Mouse (Mus musculus) megakaryocyte, embryonic 14.5 days (primary cell): Measurements from ENCODE around the gene Ypel3.

Source experiments
- FLI1 ChIP-seq: IDR thresholded peaks from 2 replicates; pipeline ENCODE4 v1.6.1; 2012; ENCODE audit warnings: low read length, inconsistent platforms, mixed read lengths
- GATA1 ChIP-seq: IDR thresholded peaks from 3 replicates; pipeline ENCODE4 v1.6.1; 2012; ENCODE audit warnings: mixed read lengths, low read length, inconsistent platforms, borderline replicate concordance

- no peak for TF ChIP-seq GATA1
- TF ChIP-seq FLI1, result no peak
Observed at GRCm38 (mm10) chr7:126817595-126817994, 40.8 kb downstream of the Ypel3 start.
